Mouse (Mus musculus) heart, embryonic 12.5 days (tissue): Measurements from ENCODE around the gene Gper1. TPM values are rescaled to one million over a fixed set of nuclear protein-coding genes. Genes with fewer than 3 reads are reported as not detected.

ENCODE experiments used
- ATAC-seq: fragments of 200-750 bp; cut with Nextera tagmentation; 2 replicates; pipeline ENCODE4 v1.8.0; 2017; ENCODE audit warnings: moderate TSS enrichment, moderate library complexity; ENCODE audit not compliant: insufficient number of reproducible peaks, low FRiP score
- H3K27ac ChIP-seq: fragments of 300-500 bp; sonication (generic); 2 replicates; pipeline ENCODE4 v1.5.1; 2016; ENCODE audit warnings: mild to moderate bottlenecking, moderate library complexity; ENCODE audit not compliant: poor library complexity, severe bottlenecking
- H3K27me3 ChIP-seq: fragments of 300-500 bp; sonication (generic); replicated peaks from 2 replicates; pipeline ENCODE4 v1.6.1; 2016; ENCODE audit warnings: mild to moderate bottlenecking, moderate library complexity
- H3K36me3 ChIP-seq: fragments of 300-500 bp; sonication (generic); 2 replicates; pipeline ENCODE4 v1.6.1; 2016; ENCODE audit warnings: mild to moderate bottlenecking, moderate library complexity
- H3K4me1 ChIP-seq: fragments of 300-500 bp; sonication (generic); replicated peaks from 2 replicates; pipeline ENCODE4 v1.6.1; 2016; ENCODE audit warnings: mild to moderate bottlenecking
- H3K4me2 ChIP-seq: fragments of 300-500 bp; sonication (generic); 2 replicates; pipeline ENCODE4 v1.6.1; 2016; ENCODE audit warnings: mild to moderate bottlenecking, moderate library complexity
- H3K4me3 ChIP-seq: fragments of 300-500 bp; sonication (generic); 2 replicates; pipeline ENCODE4 v1.5.1; 2016; ENCODE audit warnings: mild to moderate bottlenecking
- H3K9ac ChIP-seq: fragments of 300-500 bp; sonication (generic); 2 replicates; pipeline ENCODE4 v1.6.1; 2016; ENCODE audit warnings: mild to moderate bottlenecking, moderate library complexity
- H3K9me3 ChIP-seq: fragments of 300-500 bp; sonication (generic); replicated peaks from 2 replicates; pipeline ENCODE4 v1.6.1; 2016; ENCODE audit warnings: mild to moderate bottlenecking, moderate library complexity
- WGBS: fragments of 180-500 bp; shearing (Covaris S2); methylation state at CpG from one replicate; pipeline ENCODE4 v1.1.7; 2016; 5-methylcytosine and 5-hydroxymethylcytosine counted together
- polyA plus RNA-seq: library from polyadenylated mRNA; unstranded; fragments of >200 nt; fragmentation: Nextera tagmentation; extraction: Ambion mirVana; gene quantifications from 2 replicates; pipeline ENCODE4 v1.2.1, GENCODE M21; 2016

Gene Gper1
- polyA plus RNA-seq, 1 experiment from 2014 or later, result 0.79 TPM

DNA sequence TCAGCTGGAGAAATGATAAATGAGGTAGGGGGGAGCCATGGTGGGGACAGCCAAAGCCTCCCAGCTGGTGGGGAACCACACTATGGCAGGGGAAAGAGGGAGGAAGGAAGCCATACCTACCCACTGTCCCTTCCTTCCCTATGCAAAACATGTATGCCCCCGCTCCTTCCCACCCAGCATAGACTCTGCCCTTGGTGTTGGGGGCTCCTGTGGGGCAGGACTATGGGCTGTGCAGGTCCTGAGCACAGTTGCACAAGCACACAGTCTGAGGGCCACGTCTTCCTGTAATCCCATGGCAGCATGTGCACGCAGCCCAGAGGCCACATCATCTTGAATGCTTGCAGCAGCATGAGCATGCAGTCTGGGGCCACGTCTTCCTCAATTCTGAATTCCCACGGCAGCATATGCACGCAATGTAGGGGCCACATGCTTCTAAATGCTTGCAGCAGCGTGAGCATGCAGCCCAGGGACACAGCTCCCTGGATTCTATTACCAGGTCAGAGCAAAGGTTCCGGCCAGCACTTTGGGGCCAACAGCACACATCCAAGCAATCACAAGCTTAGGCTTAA lies 19.2 kb upstream of the Gper1 start:
- Histone ChIP-seq H3K4me2 (no peak overlapping the region), H3K4me3 (no peak overlapping the region), H3K27me3 (peaks cover 4% of the 10 kb centered on the region; the same call in 1 of the 2 replicates), H3K9me3 (no peaks in the 10 kb centered on the region), H3K9ac (no peak overlapping the region), H3K36me3 (no peaks in the 10 kb centered on the region), H3K27ac (no peak overlapping the region), H3K4me1 (peaks cover 26% of the 10 kb centered on the region)
- WGBS, result 86% methylated on average over 8 of the region's 8 CpGs
- no peak for ATAC-seq

DNA sequence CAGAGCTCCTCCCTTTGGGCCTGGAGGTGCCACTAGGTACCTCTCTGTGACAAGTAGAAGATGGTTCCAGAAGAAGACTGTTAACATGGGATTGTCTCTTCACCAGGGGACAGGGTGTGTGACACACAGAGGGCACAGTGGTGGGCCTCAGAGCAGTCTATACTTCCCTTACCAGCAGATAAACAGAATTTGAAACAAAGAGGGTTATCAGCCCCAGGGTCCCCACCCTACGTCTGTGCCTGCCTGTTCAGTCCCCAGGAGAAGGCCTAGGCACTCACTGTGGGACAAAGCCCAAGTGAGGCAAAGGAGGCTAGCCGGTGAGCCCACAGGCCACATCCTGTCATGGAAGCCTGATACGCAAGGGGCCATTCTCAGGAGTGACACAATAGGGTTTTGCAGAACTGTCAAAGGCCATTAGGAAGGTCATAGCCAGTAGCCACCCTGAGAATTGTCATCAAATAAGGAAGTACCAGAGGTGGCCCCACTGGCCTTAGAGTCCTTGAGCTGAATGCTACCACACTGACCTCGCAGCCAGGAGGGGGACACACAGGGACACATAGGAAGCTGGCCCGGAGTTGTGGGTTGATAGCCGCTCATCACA lies 18.1 kb upstream of the Gper1 start, which contains the start of gene C130050O18Rik:
Gene C130050O18Rik, plus strand, starts transcription at position 480 of the 601 bp plus-strand sequence.
- H3K9ac ChIP-seq, result no peak within 1 kb of the TSS
- 64% methylated on average over 6 of the region's 6 CpGs for WGBS
- no peak within 1 kb of the TSS for H3K4me2 ChIP-seq
- no peak within 1 kb of the TSS for H3K4me3 ChIP-seq
- no peak within 1 kb of the TSS for H3K27ac ChIP-seq
- no peaks in the 10 kb centered on the region for H3K36me3 ChIP-seq
- ATAC-seq, result 0 out of 2 replicates have a peak, but pooled peaks have one; percentile 12
- peaks cover 4% of the 10 kb centered on the region; the same call in 1 of the 2 replicates for H3K27me3 ChIP-seq
- H3K9me3 ChIP-seq, result no peaks in the 10 kb centered on the region
- H3K4me1 ChIP-seq, result peaks cover 35% of the 10 kb centered on the region

DNA sequence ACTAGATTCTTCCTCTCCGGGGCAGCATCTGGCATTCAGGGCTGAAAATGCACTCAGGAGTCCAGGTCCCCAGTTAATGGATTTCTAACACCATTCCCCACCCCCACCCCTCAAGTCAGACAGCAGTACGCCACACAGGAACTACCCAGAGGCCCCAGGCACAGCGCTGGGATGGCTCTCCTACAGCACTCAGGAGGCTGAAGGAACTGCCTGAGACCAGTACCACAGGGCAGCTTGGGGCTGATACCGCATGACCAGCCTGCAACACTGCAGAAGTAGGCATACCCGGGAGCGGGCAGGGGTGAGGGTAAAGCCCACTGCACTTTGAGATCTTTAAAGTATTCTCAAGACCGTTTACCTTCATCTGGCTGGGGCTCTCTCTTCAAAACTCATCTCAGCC lies 17.5 kb upstream of the Gper1 start:
- Histone ChIP-seq H3K36me3 (no peaks in the 10 kb centered on the region), H3K4me3 (no peak overlapping the region), H3K27me3 (peaks cover 4% of the 10 kb centered on the region; the same call in 1 of the 2 replicates), H3K27ac (no peak overlapping the region), H3K4me1 (peaks cover 40% of the 10 kb centered on the region), H3K9me3 (no peaks in the 10 kb centered on the region), H3K4me2 (no peak overlapping the region), H3K9ac (no peak overlapping the region)
- 69% methylated on average over 7 of the region's 7 CpGs for WGBS
- no peak for ATAC-seq

DNA sequence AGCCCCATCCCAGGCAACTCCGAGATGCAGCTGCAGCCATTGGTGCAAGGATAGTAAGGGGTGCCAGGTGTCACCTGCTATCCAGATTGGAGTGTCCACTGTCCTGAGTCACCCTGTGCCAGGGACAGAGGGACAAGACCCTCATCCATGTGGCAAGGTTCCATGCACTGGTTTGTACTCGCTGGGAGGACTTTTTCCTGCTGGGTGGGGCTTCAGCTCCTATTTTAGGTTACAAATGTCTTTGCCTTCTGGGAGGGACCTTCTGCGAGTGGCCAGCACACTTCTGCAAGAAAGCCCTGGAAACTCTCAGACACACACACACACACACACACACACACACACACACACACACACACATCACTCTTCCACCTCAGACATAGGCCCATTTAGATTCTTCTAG lies 17.0 kb upstream of the Gper1 start:
- no peak overlapping the region for H3K4me2 ChIP-seq
- H3K4me1 ChIP-seq, result peaks cover 44% of the 10 kb centered on the region
- H3K27ac ChIP-seq, result no peak overlapping the region
- H3K4me3 ChIP-seq, result no peak overlapping the region
- H3K27me3 ChIP-seq, result peaks cover 8% of the 10 kb centered on the region
- WGBS, result 43% methylated on average over 3 of the region's 3 CpGs
- ATAC-seq, result no peak
- H3K9me3 ChIP-seq, result no peaks in the 10 kb centered on the region
- no peak overlapping the region for H3K9ac ChIP-seq
- no peaks in the 10 kb centered on the region for H3K36me3 ChIP-seq

GRCm38 (mm10) chr5:139407121-139407885 lies 15.6 kb upstream of the Gper1 start:
- Histone ChIP-seq H3K36me3 (no peaks in the 10 kb centered on the region), H3K27me3 (peaks cover 21% of the 10 kb centered on the region)

DNA sequence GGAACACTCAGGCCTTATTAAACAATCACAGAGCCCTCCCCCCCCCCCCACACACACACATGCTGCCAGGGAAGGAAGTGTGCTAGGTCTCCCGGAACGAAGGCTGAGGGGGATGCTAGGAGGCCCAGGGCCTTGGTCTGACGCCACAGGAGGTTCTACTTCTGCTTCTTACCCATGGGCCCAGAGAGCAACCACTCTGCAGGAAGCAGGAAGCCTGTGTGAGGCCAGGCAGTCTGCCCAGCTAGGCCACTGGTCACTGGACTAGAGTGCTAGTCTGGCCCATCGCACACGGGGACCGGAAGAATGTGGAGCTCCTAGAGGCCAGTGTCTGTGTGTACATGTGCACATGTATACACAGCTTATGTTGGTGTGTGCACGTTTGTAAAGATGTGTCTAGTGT lies 14.4 kb upstream of the Gper1 start:
- no peak overlapping the region for H3K27ac ChIP-seq
- peaks cover 30% of the 10 kb centered on the region for H3K27me3 ChIP-seq
- ATAC-seq, result no peak
- H3K9ac ChIP-seq, result no peak overlapping the region
- no peak overlapping the region for H3K4me2 ChIP-seq
- H3K9me3 ChIP-seq, result no peaks in the 10 kb centered on the region
- H3K36me3 ChIP-seq, result no peaks in the 10 kb centered on the region
- H3K4me1 ChIP-seq, result peaks cover 44% of the 10 kb centered on the region
- 78% methylated on average over 7 of the region's 7 CpGs for WGBS
- no peak overlapping the region for H3K4me3 ChIP-seq

More at GRCm38 (mm10) chr5:139407121-139407885, 15.6 kb upstream of the Gper1 start:
- no peak overlapping the region for H3K27ac ChIP-seq
- 84% methylated on average over 14 of the region's 14 CpGs for WGBS
- H3K4me3 ChIP-seq, result no peak overlapping the region
- no peak overlapping the region for H3K9ac ChIP-seq
- peaks cover 44% of the 10 kb centered on the region for H3K4me1 ChIP-seq
- ATAC-seq, result no peak
- no peak overlapping the region for H3K4me2 ChIP-seq
- no peaks in the 10 kb centered on the region for H3K9me3 ChIP-seq

DNA sequence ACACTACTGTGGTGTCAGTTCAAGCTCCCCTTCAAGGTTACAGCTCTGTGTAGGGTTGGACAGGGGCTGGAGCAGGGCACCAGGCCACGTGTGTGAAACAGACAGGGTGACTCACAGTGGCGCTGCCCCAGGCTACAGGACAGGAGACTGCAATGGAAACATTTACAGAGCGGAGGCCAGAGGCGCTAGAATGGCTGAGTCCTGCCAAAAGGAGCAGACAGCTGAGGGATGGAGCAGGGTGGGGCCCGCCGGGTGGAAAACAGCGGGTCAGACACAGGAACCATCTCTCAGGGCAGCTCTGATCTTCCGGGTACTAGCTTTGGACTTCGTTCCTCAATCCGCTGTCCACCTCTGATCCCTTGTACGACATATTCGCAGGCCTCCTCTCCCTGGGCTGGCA lies 13.5 kb upstream of the Gper1 start:
- Histone ChIP-seq H3K4me1 (peaks cover 44% of the 10 kb centered on the region), H3K36me3 (no peaks in the 10 kb centered on the region), H3K27ac (peak overlapping the region; percentile 34; the same call in 1 of the 2 replicates), H3K4me3 (no peak overlapping the region), H3K9ac (no peak overlapping the region), H3K4me2 (no peak overlapping the region), H3K9me3 (no peaks in the 10 kb centered on the region), H3K27me3 (peaks cover 39% of the 10 kb centered on the region)
- 55% methylated on average over 12 of the region's 12 CpGs for WGBS
- ATAC-seq, result peak; percentile 68

DNA sequence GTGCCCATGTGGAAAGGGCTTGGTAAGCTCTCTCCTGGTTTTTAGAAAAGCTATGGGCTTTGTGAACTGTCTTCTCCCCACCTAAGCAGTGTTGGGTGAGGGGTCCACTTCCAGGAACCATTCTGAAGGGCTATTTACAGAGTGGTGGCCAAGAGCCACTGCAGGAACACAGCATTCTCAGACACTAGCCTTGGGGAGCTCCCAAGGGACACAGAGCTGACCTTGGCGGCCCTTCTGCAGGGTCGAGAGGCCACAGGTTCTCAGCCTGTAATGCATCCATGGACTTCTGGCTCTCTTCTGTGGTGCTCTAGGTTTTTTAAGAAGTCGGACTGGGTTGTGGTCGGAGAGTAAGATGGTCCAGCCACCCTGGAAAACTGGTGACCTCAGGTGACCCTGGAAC lies 12.9 kb upstream of the Gper1 start:
- no peak for ATAC-seq
- H3K9me3 ChIP-seq, result no peaks in the 10 kb centered on the region
- H3K4me3 ChIP-seq, result no peak overlapping the region
- H3K4me2 ChIP-seq, result no peak overlapping the region
- H3K27me3 ChIP-seq, result peaks cover 45% of the 10 kb centered on the region
- H3K36me3 ChIP-seq, result no peaks in the 10 kb centered on the region
- H3K9ac ChIP-seq, result no peak overlapping the region
- WGBS, result 75% methylated on average over 4 of the region's 4 CpGs
- H3K27ac ChIP-seq, result no peak overlapping the region
- H3K4me1 ChIP-seq, result peaks cover 40% of the 10 kb centered on the region

DNA sequence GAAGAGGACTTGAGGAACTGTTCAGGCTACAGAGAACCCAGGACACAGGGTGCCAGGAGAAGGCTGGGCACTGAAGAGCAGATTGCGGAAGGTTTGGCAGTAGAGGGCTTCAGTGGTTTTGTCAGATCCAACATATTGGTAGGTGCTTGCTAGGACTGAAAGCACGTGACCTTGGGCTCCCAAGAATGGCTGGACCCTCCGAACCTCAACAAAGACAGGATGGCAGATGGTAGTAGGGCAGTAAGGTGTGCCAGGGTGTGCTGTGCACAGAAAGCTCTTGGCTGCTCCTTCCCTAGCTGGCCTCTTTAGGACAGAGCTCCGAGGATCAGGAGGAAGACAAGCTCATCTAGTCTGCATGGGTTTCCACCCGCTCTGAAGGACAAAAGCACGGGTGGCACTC lies 11.8 kb upstream of the Gper1 start:
- no peaks in the 10 kb centered on the region for H3K36me3 ChIP-seq
- peaks cover 30% of the 10 kb centered on the region for H3K4me1 ChIP-seq
- H3K4me3 ChIP-seq, result no peak overlapping the region
- H3K9me3 ChIP-seq, result no peaks in the 10 kb centered on the region
- 89% methylated on average over 6 of the region's 6 CpGs for WGBS
- ATAC-seq, result no peak
- no peak overlapping the region for H3K9ac ChIP-seq
- no peak overlapping the region for H3K4me2 ChIP-seq
- no peak overlapping the region for H3K27ac ChIP-seq
- peaks cover 56% of the 10 kb centered on the region for H3K27me3 ChIP-seq

DNA sequence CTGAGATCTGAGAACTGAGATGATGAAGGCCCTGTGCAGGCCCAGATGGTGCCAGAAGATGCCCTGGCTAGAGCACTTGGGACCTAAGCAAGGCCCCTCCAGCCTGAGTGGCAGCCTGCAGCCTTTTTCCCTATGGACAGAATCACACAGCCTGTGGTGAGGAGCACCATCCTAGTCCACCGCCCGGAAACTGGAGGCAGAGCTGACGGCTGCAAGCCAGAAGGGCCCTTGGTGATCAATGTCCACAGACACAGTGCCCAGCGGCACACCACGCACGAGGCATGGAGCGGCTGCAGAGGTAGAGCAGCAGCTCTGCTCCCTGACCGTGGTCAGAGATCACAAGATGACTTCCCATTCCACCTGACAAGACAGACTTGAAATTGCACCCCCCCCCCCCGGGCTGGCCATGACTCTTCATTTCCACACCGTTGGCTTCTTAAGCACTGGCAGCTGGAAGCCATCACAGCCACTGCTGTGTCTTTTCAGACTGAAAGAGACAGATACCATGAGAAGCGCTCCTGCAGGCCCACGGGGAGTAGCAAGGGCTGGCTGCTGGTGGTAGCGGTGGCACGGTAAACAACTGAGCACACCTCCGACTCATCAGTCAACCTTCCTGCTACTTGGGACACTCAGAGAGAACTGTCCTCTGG lies 11.2 kb upstream of the Gper1 start:
- Histone ChIP-seq H3K36me3 (no peaks in the 10 kb centered on the region), H3K4me1 (peaks cover 27% of the 10 kb centered on the region), H3K9ac (no peak overlapping the region), H3K4me3 (no peak overlapping the region), H3K9me3 (no peaks in the 10 kb centered on the region), H3K27me3 (peaks cover 62% of the 10 kb centered on the region), H3K27ac (no peak overlapping the region), H3K4me2 (no peak overlapping the region)
- WGBS, result 63% methylated on average over 15 of the region's 15 CpGs
- no peak for ATAC-seq

- Histone ChIP-seq H3K36me3 (no peaks in the 10 kb centered on the region), H3K9me3 (peaks cover 7% of the 10 kb centered on the region; the same call in 1 of the 2 replicates), H3K4me3 (no peak overlapping the region), H3K4me1 (peaks cover 30% of the 10 kb centered on the region), H3K27me3 (peaks cover 66% of the 10 kb centered on the region), H3K27ac (no peak overlapping the region), H3K9ac (no peak overlapping the region), H3K4me2 (no peak overlapping the region)
- ATAC-seq, result no peak
- WGBS, result 86% methylated on average over 4 of the region's 4 CpGs
Measured at GRCm38 (mm10) chr5:139413545-139413944, 9.4 kb upstream of the Gper1 start.
